Mouse (Mus musculus): Measurements from ENCODE around the gene Dnajc16. TPM values are rescaled to one million over a fixed set of nuclear protein-coding genes. Genes with fewer than 3 reads are reported as not detected.

Gene Dnajc16
- polyA plus RNA-seq (2015; fragmentation: Nextera tagmentation; extraction: Ambion mirVana): 7.7 and 9.1 TPM in 2 replicates

GRCm38 (mm10) chr4:141790524-141790990 lies at the start of gene Dnajc16:
TSS of gene Dnajc16 (minus strand) at chr4:141790931.

GRCm38 (mm10) chr4:141826060-141826459 lies 35.3 kb upstream of the Dnajc16 start, which contains the start of gene Cela2a:
TSS of gene Cela2a (minus strand) at chr4:141826160.

DNA sequence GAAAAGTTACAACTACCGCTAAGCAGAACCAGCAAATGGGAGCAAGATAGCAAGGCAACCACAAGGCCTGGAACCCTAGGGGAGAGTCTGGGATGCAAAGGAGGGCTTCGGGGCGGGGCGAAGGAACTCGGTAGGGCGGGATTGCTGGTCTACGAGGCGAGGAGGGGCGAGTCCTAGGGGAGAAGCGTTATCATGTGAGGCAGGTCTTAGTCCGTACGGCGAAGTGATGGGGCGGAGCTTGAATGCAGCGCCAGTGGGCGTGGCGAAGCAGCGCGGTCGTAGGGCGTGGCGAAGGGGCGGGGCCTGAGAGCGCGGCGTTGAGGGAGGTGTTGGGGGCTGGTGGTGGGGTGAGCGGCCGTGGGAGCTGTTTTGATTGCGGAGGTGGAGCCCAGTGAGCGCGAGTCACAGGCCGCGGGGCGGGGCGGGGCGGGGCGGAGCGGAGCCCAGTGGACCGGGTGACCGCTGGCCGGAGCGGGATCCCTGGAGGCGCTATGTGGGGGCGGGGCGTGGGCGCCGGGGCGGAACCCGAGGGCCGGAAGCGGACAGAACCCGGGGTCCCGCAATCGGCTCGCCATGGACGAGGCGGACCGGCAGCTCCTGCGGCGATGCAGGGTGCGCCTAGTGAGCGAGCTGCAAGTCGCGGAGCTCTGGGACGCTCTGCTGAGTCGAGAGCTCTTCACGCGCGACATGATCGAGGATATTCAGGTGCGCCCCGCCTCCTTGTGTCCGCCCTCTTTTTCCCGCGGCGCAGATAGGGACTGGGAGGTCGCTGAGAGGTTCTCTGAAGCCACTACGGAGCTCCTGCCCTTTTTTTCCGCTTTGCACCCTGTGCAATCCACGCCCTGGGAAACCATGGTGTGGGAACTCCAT lies 2.8 kb upstream of the Dnajc16 start, which contains the start of gene Casp9:
TSS of gene Casp9 (plus strand) at position 331 of the 870 bp plus-strand sequence.

DNA sequence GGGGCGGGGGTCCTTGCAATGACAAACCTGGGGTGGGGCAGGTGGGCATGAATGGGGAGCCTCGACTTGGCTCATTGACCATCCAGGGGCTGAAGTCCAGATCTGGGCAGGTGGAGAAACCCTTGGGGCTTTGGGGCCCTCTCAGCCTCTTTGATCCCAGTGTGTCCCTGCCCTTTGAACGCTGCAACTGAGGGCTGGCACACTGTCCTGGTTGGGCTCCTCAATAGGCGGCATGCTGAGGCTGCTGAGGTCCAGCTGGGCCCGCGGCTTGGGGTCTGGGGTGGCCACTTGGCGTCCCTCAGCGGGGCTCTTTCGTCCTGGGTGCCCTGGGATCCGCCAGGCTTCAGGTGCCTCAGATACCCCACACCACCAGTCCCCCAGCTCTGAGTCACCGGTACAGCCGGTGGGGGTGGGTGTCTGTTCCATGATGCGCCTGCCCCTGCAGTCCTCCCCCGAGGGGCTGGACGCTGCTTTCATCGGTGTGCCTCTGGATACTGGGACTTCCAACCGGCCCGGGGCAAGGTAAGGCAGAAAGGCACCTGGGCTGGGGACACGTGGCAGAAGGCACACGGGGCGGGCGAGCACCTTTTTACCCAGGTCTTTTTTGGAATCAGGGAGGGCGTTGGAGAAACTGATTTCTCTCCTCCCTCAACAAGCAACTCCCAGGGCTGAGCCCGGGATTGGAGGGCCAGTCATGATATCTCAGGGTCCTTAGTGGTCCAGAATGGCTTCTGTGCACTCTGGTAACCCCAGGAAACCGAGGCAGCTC lies 44.0 kb downstream of the Dnajc16 start, which contains the start of gene Agmat:
TSS of gene Agmat (plus strand) at position 95 of the 769 bp plus-strand sequence.

DNA sequence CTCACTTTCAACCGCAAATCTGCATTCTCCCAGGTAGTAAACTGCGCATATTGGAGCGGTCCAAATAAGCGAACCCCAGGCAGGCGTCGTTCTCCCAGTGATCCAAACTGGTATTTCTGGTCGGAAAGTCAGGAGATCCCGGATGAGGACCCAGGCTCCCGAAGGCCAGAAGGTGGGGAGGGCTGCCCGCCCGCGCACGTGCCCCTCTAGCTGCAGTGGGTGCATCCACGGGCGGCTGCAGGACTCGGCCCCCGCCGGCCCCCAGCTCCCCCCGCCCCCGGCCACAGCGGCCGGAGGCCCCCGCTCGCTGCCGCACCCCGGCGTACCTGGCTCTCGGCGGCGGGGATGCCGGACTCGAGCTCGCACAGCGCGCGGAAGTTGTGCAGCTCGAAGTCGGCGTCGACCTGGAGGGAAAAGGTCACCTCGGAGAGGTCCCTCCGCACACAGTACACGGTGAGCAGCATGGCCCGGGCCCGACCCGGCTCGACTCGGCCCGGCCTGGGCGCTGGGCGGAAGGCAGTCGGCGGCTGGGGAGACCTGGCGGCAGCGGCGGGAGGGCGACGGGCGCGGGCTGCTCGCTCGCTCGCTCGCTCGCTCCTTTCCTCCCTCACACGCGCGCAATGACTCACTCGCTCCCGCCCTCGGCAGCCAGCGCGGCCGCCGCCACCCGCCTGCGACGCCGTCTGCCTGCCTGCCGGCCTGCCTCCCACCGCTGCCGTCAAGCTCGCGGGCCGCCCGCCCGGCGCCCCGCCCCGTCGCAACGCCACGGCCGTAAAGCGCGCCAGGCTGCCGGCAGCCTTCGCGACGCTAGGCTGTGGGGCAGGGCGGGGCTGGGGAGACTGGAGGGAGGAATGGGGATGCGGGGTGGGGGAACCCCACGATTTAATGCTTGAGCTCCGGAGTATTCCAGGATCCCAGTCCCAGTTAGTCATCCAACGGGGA lies 67.7 kb downstream of the Dnajc16 start, which contains the start of gene Ddi2:
TSS of gene Ddi2 (minus strand) at position 689 of the 942 bp plus-strand sequence.

Other genes with a start within 250 kb of the Dnajc16 start
- 173 and 207 TPM in 2 replicates for gene Fblim1, start 184.8 kb downstream of the Dnajc16 start, polyA plus RNA-seq (2015; fragmentation: Nextera tagmentation; extraction: Ambion mirVana)
- gene Tmem82, start 172.3 kb downstream of the Dnajc16 start, polyA plus RNA-seq (2015; fragmentation: Nextera tagmentation; extraction: Ambion mirVana): 0.20 and 0.74 TPM in 2 replicates
- 0.05 TPM in 1 of 2 replicates, not detected in the other for gene Slc25a34, start 167.1 kb downstream of the Dnajc16 start, polyA plus RNA-seq (2015; fragmentation: Nextera tagmentation; extraction: Ambion mirVana)
- 3.6 and 3.7 TPM in 2 replicates for gene Plekhm2, start 126.0 kb downstream of the Dnajc16 start, polyA plus RNA-seq (2015; fragmentation: Nextera tagmentation; extraction: Ambion mirVana)
- not detected in 2 replicates for gene Rsc1a1, start 105.3 kb downstream of the Dnajc16 start, polyA plus RNA-seq (2015; fragmentation: Nextera tagmentation; extraction: Ambion mirVana)
- 25.7 and 29.0 TPM in 2 replicates for gene Ddi2, start 67.5 kb downstream of the Dnajc16 start, polyA plus RNA-seq (2015; fragmentation: Nextera tagmentation; extraction: Ambion mirVana)
- 0.20 TPM in 1 of 2 replicates, not detected in the other for gene Agmat, start 44.3 kb downstream of the Dnajc16 start, polyA plus RNA-seq (2015; fragmentation: Nextera tagmentation; extraction: Ambion mirVana)
- gene Casp9, start 2.7 kb upstream of the Dnajc16 start, polyA plus RNA-seq (2015; fragmentation: Nextera tagmentation; extraction: Ambion mirVana): 11.0 and 14.0 TPM in 2 replicates
- gene Cela2a, start 35.2 kb upstream of the Dnajc16 start, polyA plus RNA-seq (2015; fragmentation: Nextera tagmentation; extraction: Ambion mirVana): not detected in 2 replicates
- not detected in 2 replicates for gene Ctrc, start 55.4 kb upstream of the Dnajc16 start, polyA plus RNA-seq (2015; fragmentation: Nextera tagmentation; extraction: Ambion mirVana)
- 76.9 and 80.6 TPM in 2 replicates for gene Efhd2, start 84.0 kb upstream of the Dnajc16 start, polyA plus RNA-seq (2015; fragmentation: Nextera tagmentation; extraction: Ambion mirVana)
- 0.88 and 1.2 TPM in 2 replicates for gene Fhad1, start 224.2 kb upstream of the Dnajc16 start, polyA plus RNA-seq (2015; fragmentation: Nextera tagmentation; extraction: Ambion mirVana)